Comparison of ENCODE assay signal across 9 mouse cellular contexts in the genomic region with DNA sequence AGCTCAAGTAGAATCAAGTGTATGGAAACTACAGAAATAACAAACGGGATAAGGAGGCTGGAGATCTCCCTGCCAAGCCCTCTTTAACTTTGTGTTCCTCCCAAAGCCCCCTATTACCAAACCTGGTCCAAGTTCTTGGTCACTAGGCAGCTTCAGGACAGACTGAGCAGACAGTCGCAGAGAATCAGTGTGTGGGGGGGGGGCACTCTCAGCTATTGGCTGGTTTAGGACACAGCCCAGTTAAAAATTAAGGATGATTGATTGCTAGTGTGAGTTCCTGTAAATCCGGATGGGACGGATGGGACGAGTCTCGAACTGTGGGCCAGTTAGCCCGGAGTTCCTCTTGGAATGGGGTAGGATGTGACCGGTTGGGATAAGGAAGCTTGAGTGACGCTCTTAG. TPM values are rescaled to one million over a fixed set of nuclear protein-coding genes. Genes with fewer than 3 reads are reported as not detected.
DNase-seq lines count a peak whose midpoint lies in the region; ATAC-seq and TF ChIP-seq lines count a peak whose summit lies in the region.
"Had no signal": no experiment of that assay in that cellular context is flagged by ENCODE, and none has a peak within 500 bp of the region (broad histone marks: within the 10 kb centered on the region; RNA-seq: fewer than 3 reads in every experiment).

Gene Serping1 (minus strand): TSS at position 204 of the 400 bp plus-strand sequence.

- DNase-seq in cerebellum, adult 9-11 months, result no peak
- DNase-seq in adrenal gland, adult 8-10 months, result no peak
- no peak for DNase-seq in forebrain, postnatal 0 days
- peak; percentile 26 for DNase-seq in midbrain, embryonic 10.5 days (ENCODE audit: low spot score)
- no peak for DNase-seq in spleen, adult 18-20 months
- DNase-seq in urinary bladder, postnatal 25 days (ENCODE audit: low spot score), result no peak

- peak within 1 kb of the TSS; percentile 37 for H3K9ac ChIP-seq in forebrain, postnatal 0 days
- H3K9ac ChIP-seq in hindbrain, embryonic 13.5 days, result peak within 1 kb of the TSS; percentile 71

- no peak for TF ChIP-seq CTCF in forebrain, postnatal 0 days (IDR thresholded peaks at IDR 0.05; ENCODE audit: low read depth)

- peak within 1 kb of the TSS; percentile 35; the same call in 1 of the 2 replicates for H3K27ac ChIP-seq in forebrain, postnatal 0 days (ENCODE audit: low read depth, low read length)
- H3K27ac ChIP-seq in hindbrain, embryonic 13.5 days, result peak within 1 kb of the TSS; percentile 79
- peak within 1 kb of the TSS; percentile 91 for H3K27ac ChIP-seq in midbrain, embryonic 10.5 days (replicated peaks)

- H3K9me3 ChIP-seq in forebrain, postnatal 0 days (ENCODE audit: low read length), result no peaks in the 10 kb centered on the region
- H3K9me3 ChIP-seq in hindbrain, embryonic 13.5 days, result no peaks in the 10 kb centered on the region
- no peaks in the 10 kb centered on the region for H3K9me3 ChIP-seq in midbrain, embryonic 10.5 days (replicated peaks)

- no peaks in the 10 kb centered on the region for H3K27me3 ChIP-seq in forebrain, postnatal 0 days (ENCODE audit: insufficient read depth, low read length)
- H3K27me3 ChIP-seq in hindbrain, embryonic 13.5 days, result no peaks in the 10 kb centered on the region
- H3K27me3 ChIP-seq in midbrain, embryonic 10.5 days (ENCODE audit: low read depth, poor library complexity, severe bottlenecking), result 0 out of 2 replicates have a peak, but pooled peaks cover 4% of the 10 kb centered on the region

- ATAC-seq in cerebellum, adult (ENCODE audit: insufficient number of reproducible peaks, low FRiP score, low TSS enrichment), result 0 out of 2 replicates have a peak, but pooled peaks have one; percentile 16
- ATAC-seq in forebrain, postnatal 0 days, result no peak
- peak; percentile 52 for ATAC-seq in hindbrain, embryonic 13.5 days (ENCODE audit: low FRiP score)

- 0 out of 2 replicates have a peak within 1 kb of the TSS, but pooled peaks have one; percentile 11 for H3K4me3 ChIP-seq in forebrain, postnatal 0 days (ENCODE audit: low read depth, low read length)
- peak within 1 kb of the TSS; percentile 34 for H3K4me3 ChIP-seq in hindbrain, embryonic 13.5 days
- peak within 1 kb of the TSS; percentile 49 for H3K4me3 ChIP-seq in midbrain, embryonic 10.5 days

- peak within 1 kb of the TSS; percentile 42 for H3K4me2 ChIP-seq in forebrain, postnatal 0 days (ENCODE audit: low read depth)
- H3K4me2 ChIP-seq in hindbrain, embryonic 13.5 days, result peak within 1 kb of the TSS; percentile 56

- peaks cover 5% of the 10 kb centered on the region; the same call in 1 of the 2 replicates for H3K4me1 ChIP-seq in forebrain, postnatal 0 days (ENCODE audit: insufficient read depth)
- H3K4me1 ChIP-seq in hindbrain, embryonic 13.5 days (replicated peaks), result peaks cover 20% of the 10 kb centered on the region
- H3K4me1 ChIP-seq in midbrain, embryonic 10.5 days, result peaks cover 34% of the 10 kb centered on the region

- 61% methylated on average over 9 of the region's 9 CpGs for WGBS in forebrain, postnatal 0 days
- WGBS in hindbrain, embryonic 13.5 days, result 49% methylated on average over 9 of the region's 9 CpGs
- WGBS in midbrain, embryonic 10.5 days, result 63% methylated on average over 9 of the region's 9 CpGs

- no peaks in the 10 kb centered on the region for H3K36me3 ChIP-seq in forebrain, postnatal 0 days (ENCODE audit: insufficient read depth)
- no peaks in the 10 kb centered on the region for H3K36me3 ChIP-seq in hindbrain, embryonic 13.5 days
- no peaks in the 10 kb centered on the region for H3K36me3 ChIP-seq in midbrain, embryonic 10.5 days

RNA-seq across cellular contexts. Expression of gene Serping1, which starts in this region (rescaled TPM):
- 100 to 1,000 TPM in 1 of 4 experiments, 10 to 100 TPM in 3; 80.5 to 116 (median 91.7) TPM for total RNA-seq in adrenal gland, adult 8-10 months (2022)
- total RNA-seq in forebrain, postnatal 0 days (2014; rRNA removed), result 9.1 and 19.2 TPM in 2 replicates
- 23.1 and 24.8 TPM in 2 replicates for polyA plus RNA-seq in forebrain, postnatal 0 days (2015; fragmentation: Nextera tagmentation; extraction: Ambion mirVana)
- polyA plus RNA-seq in hindbrain, embryonic 13.5 days (2015; fragmentation: Nextera tagmentation; extraction: Ambion mirVana), result 34.6 and 39.4 TPM in 2 replicates
- polyA plus RNA-seq in midbrain, embryonic 10.5 days (2016; fragmentation: Nextera tagmentation; extraction: Ambion mirVana), result 27.6 and 35.8 TPM in 2 replicates
- total RNA-seq: common myeloid progenitor, adult 5-6 weeks had no signal

Comparison
In these comparisons a context has a peak if more than half of its experiments do, and no peak if none do; other contexts are left out.
1. H3K27ac ChIP-seq: peak in every context shown above with its lines; median percentile 91 in midbrain, embryonic 10.5 days; 79 in hindbrain, embryonic 13.5 days; 35 in forebrain, postnatal 0 days.